Mouse (Mus musculus) MN1 (cell line): ENCODE measurements around the gene Uvrag.

Source experiments
- DNase-seq: peaks from one replicate; pipeline ENCODE4 v3.0.0-alpha.2; 2016; ENCODE audit warnings: low spot score

Gene Uvrag

GRCm38 (mm10) chr7:98887811-98888261 is 253.1 kb downstream of the Uvrag start:
- DNase-seq, result no peak

- no peak for DNase-seq
Observed at GRCm38 (mm10) chr7:98881887-98882286, 259.1 kb downstream of the Uvrag start.

- no peak for DNase-seq
Observed at GRCm38 (mm10) chr7:98879176-98879575, 261.8 kb downstream of the Uvrag start.

- DNase-seq, result no peak
Observed at GRCm38 (mm10) chr7:98876119-98876518, 264.8 kb downstream of the Uvrag start.

- DNase-seq, result peak; percentile 51
Observed at GRCm38 (mm10) chr7:98875390-98875990, 265.5 kb downstream of the Uvrag start.

- DNase-seq, result no peak
Observed at GRCm38 (mm10) chr7:98874411-98874951, 266.5 kb downstream of the Uvrag start.

GRCm38 (mm10) chr7:98873316-98873715 is 267.6 kb downstream of the Uvrag start:
- DNase-seq, result no peak

GRCm38 (mm10) chr7:98871882-98872281 is 269.1 kb downstream of the Uvrag start:
- DNase-seq, result no peak

- DNase-seq, result no peak
Observed at GRCm38 (mm10) chr7:98870791-98871190, 270.1 kb downstream of the Uvrag start.

GRCm38 (mm10) chr7:98869070-98869469 is 271.9 kb downstream of the Uvrag start:
- DNase-seq, result no peak

GRCm38 (mm10) chr7:98867794-98868150 is 273.2 kb downstream of the Uvrag start:
- no peak for DNase-seq

- peak; percentile 77 for DNase-seq
Observed at GRCm38 (mm10) chr7:98867053-98867793, 273.7 kb downstream of the Uvrag start.

GRCm38 (mm10) chr7:98863969-98864718 is 276.8 kb downstream of the Uvrag start:
- DNase-seq, result no peak

- DNase-seq, result no peak
Observed at GRCm38 (mm10) chr7:98862994-98863393, 277.9 kb downstream of the Uvrag start.

- DNase-seq, result no peak
Observed at GRCm38 (mm10) chr7:98861002-98861401, 279.9 kb downstream of the Uvrag start.

GRCm38 (mm10) chr7:98857094-98857493 is 283.8 kb downstream of the Uvrag start:
- peak; percentile 85 for DNase-seq

- DNase-seq, result peak; percentile 49
Observed at GRCm38 (mm10) chr7:98856128-98856527, 284.8 kb downstream of the Uvrag start.

GRCm38 (mm10) chr7:98855388-98855787 is 285.6 kb downstream of the Uvrag start:
- no peak for DNase-seq

GRCm38 (mm10) chr7:98853806-98854205 is 287.1 kb downstream of the Uvrag start:
- no peak for DNase-seq

GRCm38 (mm10) chr7:98852950-98853650 is 287.8 kb downstream of the Uvrag start:
- DNase-seq, result no peak

GRCm38 (mm10) chr7:98851220-98851619 is 289.7 kb downstream of the Uvrag start:
- DNase-seq, result peak; percentile 51

GRCm38 (mm10) chr7:98850388-98850787 is 290.6 kb downstream of the Uvrag start:
- no peak for DNase-seq
